Mouse (Mus musculus) yolk sac, embryonic 10.5 days (tissue): ENCODE measurements around the gene Tfap2c.
A peak's percentile ranks its signal among the peaks of the same experiment; 100 is the strongest.

Source experiments
- DNase-seq: peaks from one replicate; pipeline ENCODE4 v3.0.0-alpha.2; 2017; ENCODE audit warnings: low spot score

Gene Tfap2c

DNA sequence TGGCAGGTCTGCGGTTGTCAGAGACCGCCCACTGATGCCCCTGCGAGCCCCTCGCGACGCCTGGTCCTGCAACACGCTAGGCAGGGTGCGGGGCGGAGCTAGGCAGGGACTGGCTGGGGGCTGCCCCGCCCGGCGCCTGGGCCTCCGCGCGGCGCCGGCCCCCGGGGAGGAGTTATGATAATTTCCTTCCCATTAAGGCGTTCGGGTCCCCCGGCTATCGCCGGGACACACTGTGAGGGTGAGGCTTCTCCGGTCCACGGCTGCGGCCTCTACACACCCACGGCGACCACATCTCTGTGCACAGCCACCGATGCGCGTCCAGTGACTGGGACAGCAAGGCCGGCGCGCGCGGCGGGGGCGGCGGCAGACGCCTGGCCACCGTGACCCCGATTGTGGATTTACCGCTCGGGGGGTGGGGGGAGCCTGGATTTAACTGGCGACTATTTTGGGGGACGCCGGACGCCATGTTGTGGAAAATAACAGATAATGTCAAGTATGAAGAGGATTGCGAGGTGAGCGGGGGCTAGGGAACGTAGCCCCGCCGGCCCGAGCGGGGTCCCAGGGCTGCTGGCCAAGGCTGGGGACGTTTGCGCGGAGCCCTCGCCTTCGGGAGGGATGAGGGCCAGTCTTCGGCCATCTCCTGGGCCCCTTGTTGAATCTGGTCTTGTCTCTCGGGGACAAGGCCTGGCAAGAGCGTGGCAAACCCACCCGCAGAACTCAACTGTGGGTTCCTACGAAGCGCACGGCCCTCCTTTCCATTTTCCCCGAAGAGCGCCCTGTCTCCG is at the start of gene Tfap2c:
TSS of gene Tfap2c (plus strand) at position 223 of the 785 bp plus-strand sequence.
- DNase-seq = peak; percentile 47

DNA sequence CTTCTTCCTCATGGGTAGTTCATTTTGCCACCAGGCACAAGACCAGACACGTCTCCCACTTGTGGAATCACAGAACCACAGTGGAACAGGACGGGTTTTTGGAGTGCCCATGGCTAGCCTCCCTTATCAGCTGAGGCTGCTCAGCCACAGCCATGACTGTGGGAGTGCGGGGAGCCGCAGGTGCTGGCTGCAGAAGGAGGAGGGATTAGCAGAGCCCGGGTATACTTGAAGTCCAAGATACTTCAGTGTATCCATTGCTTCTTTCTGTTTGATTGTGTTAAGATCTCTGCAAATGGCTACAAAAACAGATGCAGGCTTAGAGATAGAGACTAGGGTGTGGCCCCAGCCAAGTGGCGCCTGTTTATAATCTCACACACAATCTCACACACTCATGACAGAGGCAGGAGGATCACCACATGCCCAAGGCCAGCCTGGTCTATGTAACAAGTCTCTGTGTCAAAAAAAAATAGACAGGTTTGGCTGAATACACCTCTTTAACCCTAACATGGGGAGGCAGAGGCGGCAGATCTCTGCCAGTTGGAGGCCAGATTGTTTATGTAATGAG is 48.6 kb upstream of the Tfap2c start:
- peak; percentile 14 for DNase-seq

DNA sequence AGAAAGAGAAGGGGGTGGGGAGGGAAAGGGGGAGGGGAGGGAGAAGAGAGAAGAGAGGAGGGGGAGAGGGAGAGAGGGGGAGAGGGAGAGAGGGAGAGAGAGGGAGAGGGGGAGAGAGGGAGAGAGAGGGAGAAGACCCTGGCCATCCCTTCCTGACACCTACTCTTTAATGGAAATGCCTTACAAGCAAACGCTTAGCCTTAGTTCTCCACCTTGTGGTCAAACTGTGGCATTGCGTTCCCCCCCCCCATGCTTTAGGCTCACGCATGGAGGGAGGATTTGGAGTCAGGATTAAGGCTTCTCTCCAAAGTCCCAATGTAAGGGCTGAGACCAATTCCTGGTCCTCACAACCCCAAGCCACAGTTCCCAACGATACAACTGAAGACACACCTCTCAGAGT is 48.1 kb upstream of the Tfap2c start:
- peak; percentile 48 for DNase-seq

DNA sequence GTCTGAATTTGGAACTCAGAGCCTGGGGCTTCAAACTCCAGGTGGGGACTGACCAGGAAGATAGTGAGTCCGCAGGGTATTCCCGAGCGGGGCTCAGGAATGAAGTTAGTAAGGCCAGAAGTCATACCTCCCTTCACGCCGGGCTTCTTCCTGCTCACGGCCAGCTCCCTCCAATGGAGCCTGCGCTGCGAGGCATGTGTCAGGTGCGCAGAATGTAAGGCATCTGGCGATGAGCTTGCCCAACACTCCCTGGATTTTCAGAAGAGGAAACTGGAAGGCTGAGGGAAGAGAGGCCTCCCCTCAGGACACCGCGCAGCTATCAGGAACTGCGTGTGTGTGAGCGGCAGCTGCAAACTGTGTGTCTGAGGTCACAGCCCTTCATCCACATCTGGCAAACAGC is 47.2 kb upstream of the Tfap2c start:
- DNase-seq = peak; percentile 16

DNA sequence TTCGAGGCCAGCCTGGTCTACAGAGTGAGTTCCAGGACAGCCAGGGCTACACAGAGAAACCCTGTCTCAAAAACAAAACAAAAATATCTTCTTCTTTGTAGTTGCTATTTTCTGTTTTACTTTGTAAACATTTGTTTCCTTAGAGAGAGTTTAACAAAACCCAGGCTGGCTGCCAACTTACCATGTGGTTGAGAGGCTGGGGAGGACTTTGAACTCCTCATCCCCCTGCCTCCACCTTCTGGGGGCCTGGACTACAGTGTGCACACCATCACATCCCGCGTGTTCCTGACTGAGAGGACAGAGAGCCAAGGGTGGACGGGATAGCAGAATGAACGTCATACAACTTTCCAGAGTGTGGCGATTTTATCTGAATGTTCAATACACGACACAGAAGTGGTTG is 43.3 kb upstream of the Tfap2c start:
- no peak for DNase-seq

DNA sequence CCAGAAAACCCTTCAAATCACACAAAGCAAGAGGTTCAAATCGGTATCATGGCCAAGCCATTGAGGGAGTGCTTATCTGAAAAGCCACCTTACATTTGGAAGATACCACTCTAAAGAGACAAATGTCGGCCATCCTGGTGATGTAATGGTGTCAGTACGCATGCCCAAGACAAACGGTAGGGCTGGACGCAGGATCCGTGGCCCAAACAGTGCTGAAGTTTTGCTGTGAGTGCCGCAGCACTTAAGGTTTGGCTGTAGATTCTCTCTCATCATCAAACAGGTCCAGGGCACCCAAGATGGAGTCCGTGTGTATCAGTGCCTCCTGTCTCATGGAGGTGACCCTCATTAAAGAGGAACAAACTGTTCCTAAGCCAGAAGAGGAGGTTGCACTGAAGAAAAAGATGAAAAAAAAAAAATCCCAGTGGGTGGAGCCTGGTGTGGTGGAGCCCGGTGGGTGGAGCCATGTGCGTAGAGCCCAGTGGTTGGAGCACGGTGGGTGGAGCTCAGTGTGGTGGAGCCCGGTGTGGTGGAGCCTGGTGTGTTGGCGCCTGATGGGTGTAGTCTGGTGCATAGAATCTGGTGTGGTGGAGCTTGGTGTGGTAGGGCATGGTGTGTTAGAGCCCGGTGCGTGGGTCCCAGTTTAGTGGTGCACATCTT is 39.2 kb upstream of the Tfap2c start:
- DNase-seq = no peak

DNA sequence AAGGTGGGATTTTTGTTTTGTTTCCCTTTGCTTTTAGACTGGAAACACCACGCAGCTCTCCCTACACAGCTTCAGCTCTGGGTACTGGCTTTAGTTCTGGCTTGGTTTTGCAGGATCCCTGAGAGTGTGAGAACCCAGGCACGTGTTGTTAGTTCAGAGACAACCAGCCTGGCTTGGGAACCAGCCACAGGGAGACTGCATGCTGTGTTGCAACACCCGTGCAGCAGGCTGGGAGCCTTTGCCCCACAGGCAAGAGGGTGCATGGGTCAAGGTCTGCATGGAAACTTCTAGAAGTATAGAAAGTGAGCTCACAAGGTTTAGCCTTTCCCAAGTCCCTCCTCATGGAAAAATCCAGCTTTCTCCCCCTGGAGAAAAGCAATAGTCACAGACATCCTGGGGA is 38.5 kb upstream of the Tfap2c start:
- peak; percentile 30 for DNase-seq

DNA sequence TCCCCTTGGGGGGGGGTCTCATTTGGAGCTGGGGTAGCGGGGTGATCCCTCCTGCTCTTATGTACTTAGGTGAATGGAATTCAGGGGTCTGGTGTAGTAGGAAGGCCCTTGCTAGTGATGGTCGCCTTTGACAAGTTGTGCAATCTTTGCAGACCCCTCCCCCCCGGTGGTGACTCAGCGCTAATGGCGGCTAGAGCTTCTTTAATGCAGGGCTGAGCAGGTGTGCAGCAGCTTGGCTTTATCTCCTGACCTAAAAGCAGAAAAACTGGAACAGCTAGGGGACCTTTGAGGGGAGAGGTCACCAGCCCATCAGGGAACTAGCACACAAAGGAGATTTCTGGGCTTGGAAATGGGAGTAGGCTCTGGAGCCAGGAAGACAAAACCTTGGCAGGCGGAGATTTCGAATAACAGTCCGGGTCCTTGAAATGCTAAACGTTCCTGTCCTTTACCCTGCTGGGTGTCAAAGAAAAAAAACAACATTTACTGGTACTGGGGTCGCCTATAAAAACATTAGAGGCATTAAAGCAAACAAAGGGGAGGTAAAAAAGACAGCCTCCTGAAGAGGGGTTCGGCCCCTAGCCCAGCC is 32.9 kb upstream of the Tfap2c start:
- DNase-seq = peak; percentile 51

DNA sequence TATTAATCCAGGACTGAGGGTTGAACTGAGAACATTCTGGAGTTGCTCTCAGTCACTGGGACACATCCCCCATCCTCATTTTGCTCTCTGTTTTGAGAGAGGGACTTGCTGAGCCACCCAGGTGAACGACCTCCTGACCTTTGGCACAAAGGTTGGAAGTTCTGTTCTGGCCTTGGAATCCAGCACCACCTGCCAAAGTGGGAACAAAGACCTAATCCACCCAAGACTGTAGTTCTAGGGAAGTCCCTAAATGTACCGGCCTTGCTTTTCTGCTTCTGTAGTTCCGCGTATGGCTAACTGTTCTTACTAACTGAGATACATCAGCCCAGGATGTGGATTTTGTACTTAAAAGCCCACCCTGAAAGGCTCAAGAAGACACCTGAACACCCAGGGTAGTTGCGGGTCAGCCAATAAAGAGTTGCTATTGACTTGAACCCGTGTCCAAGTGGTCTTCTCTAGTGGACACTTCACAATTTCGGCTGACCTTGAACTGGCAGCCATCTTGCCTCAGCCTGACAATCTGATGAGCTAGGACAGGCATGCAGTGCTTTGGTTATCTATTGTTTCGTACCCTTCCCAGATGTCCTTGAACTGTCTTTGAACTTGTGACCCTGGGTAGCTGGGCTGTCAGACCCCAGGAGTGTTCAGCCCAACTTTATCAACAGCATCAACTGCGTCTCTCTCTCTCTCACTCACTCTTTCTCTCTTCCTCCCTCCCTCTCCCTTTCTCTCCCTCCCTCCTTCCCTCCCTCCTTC is 28.6 kb upstream of the Tfap2c start:
- DNase-seq = no peak

DNA sequence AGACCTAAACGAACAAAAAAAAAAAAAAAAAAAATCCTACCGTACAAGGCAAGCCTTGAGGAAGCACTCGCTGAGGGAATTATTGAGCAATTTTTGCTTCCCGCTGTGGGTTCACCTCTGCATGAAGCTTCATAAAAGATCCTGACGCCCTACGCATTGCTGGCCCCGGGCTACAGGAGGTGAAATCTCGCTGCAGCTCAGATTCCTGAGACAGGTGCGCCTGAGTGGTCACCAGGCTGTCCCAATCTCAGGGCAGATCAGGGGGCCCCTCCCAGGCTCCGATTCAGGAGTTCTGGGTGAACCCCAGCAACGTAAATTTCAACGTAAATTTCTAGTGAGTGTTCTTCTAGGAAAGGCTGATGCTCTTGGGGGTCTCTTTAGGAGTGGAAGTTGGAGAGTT is 26.9 kb upstream of the Tfap2c start:
- DNase-seq = no peak

DNA sequence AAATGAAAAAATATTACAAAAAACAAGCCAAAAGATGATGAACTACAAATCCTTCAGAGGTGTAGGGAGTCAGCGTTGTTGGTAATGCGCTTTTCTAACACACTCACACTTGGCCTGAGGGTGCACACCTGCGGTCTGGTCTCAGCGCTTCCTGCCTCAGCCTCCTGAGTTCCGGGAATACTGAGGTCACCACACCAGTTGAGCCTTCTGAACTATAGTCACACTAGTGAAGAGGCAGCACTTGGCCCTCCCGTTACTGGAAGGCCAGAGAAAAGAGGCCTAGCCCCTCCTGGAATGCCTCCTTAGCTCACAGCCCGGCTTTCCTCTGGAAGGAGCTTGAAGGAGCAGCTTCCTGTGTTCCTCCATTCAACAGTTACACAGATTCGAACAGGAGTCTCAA is 22.2 kb upstream of the Tfap2c start:
- no peak for DNase-seq

DNA sequence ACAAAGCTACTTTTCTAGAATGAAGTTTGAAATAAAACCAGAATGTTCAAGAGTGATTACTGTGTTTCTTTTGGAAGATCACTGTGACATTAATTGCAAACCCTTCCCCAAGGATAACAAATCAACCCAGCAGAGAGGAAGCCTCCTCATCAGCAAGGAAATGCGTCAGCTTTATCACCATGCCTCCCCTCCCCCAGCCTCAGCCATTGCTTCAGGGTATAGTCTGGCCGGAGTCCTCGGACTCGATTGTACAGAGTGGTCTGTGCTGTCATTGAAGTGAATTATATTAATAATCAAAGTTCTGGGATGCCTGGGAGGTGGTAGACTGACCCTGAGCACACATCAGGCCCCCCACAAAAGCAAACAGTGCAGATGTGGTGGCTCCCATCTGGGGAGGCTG is 5.4 kb upstream of the Tfap2c start:
- DNase-seq = no peak

DNA sequence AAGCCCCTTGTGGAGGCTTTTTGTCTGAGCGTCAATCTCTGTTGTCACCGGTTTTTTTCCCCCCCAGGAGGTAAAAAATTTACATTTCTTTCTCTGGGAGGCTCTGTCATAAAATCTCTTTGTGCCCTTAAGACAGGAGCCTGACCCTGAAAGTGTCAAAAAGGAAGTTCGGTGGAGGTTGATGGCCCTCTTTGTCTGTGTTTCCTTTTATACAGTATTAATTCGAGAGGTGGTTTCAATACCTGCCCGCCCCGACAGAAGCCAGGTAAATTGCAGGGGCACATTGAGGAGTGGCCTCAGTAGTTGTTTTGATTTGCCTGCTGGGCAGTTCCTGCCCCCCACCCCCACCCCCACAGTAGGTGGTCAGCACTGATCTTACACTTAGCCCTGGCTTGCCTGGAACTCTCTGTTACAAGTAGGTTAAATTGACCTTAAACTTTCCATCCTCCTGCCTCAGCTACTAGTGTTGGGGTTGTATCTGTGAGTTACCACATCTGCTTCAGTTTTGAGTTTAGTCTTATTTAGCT is 4.7 kb upstream of the Tfap2c start:
- no peak for DNase-seq

DNA sequence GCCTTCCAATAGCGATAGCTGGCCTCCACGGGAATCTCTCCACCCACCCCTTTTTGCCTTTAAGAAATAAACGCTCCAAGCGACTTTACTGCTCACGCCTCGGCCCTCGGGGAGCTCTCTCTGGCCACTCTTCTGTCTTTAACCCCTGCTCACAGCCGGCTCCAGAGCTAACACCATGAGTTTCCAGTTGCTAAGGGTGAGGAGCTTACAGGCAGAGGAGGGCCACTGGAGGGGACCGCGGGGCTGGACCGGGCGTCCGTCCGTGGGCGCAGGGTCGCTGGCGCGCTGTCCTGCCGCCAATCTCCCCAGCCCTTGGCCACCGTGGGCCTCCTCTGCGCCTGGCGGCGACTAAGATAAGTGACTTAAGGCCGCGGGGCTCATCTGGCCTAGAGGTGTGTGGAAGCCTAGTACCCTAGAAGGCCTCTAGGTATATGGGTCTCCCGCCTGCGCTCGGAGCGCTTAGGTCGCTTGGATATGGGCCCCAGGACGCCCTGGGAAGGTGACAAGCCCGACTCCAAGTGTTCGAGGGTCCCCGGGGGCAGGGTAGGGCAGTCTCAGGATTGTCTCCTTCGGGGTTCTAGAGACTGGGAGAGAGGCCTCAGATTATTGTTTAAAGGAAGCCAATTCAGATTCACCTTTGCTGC is 3.7 kb upstream of the Tfap2c start:
- no peak for DNase-seq

DNA sequence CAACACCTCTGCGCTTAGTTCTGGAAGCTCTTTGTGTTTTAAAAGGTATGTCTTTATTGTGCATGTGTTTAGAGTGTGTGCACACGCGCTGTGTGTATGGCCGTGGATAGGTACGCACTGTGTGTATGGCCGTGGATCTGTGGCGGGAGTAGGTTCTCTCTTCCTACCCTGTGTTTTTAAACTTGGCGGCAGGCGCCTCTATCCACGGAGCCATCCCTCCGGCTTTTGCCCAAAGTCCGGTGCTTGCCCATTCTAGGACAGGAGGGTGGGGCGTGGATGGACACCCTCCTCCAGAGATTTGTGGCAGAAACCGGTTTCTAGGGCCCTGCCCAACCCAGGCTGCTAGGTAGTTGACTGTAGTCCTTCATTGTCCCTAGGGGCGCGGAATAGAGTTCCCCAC is 2.8 kb upstream of the Tfap2c start:
- no peak for DNase-seq

DNA sequence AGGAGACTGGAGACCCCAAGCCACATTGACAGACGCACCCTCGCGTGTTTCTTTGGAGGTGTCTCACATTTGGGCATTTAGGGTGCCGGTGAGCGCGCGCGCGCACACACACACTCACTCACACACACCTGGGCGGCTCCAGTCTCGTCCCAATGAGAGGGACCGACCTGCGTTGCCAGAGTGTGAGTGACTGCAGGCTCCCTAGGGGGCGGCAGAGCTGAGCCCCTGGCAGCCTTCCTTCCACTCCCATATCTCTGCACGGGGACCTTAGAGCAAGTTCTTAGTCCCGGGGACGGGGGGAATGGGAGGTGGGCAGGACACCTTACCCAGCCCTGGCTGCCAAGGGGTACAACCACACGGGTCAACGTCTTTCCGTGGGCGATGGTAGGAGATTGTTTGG is 2.3 kb upstream of the Tfap2c start:
- peak; percentile 53 for DNase-seq

DNA sequence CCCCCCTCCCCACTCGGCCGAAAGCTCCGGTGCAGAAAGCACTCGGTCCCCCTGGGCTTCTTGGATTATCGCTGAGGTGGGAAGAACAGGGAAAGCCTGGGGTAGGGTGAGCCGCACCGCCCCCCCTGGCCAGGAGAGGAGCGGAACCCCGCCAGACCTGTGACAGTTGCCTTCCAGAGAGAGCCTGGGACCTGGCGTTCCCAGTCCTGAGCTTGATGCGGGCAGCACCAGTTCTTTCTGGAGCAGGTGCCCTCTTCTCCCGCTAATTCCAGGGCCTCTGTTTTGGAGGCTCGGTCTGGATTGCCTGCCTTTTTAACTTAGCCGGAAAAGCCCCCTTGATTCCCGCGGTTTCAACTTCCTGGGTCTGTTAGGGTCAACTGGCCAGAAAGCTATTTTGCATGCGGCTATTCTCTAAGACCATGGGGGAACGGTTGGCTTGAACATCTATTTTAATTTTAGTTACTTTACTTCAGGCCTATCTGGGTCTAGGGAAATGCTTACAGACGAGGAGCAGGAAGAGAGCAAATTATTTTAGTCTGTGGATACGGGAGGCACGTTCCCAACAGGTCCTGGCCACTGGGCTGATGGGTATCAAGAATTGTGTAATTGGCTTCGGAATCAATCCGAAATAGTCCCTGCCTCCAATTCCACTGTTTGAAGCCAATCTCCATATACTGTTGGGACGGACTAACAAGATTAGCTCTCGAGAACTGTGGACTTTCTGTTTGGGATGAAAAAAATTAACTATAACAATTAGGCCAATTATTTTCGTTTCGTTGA is 1.4 kb upstream of the Tfap2c start:
- DNase-seq = no peak

DNA sequence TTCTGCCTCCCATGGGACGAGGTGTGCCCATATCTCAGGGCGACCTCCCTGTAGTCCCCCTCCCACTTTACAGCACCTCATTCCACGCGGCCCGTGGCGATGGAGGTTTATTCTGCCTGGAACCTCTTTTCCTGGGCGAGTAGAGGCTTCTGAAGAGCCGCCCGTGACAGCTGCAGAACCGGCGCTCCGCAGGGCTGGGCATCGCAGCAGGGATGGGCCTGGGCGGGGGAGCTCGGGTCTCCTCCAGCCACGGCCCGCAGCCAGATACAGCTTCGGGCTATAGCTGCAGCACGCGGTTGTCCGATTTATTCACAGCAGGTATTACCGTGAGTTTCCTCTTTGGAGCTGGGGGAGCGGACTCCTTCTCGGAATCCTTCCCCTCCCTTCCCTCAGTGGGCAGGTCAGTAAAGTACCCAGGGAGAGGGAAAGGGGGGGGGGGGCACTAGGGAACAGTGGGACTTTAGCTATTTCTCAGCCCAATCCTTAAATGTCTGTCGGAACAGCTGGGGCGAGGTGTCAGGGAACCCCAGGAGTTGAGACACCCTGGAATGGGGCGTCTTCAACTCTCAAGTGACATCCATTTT is 629 bp upstream of the Tfap2c start:
- DNase-seq = no peak

DNA sequence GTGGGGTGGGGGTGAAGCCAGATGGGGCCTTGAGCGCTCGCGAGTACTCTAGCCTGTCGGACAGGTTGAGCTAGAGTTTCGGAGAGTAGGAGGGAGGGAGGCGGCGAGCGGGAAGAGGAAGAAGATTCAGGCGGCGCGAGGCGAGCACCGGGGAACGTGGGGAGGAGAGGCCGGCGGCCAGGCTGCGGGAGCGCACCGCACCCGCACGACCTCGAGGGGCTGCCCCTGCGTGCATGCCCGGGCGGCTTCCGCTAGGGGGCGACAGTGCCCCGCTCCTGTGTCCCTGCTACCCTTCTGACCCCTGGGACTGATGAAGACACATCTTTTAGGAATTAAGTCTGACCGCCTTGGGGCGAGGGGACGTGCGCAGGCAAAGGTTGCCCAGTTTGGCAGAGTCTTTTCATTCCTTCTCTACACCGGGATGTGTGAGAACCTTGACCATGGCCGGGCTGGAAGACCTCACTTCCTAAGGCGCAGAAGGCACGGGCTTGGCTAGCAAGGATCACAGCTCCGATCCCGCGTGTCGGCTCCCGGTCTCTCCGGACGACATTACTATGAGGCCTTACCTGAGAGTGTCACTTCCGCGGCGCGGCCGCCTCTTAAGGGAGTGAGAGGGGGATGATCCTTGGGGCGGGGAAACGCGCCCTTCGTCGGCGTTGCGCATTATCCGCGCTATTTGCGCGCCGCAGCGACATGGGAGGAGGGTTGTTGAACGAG is 1.1 kb downstream of the Tfap2c start:
- peak; percentile 73 for DNase-seq
